Mouse (Mus musculus): ENCODE results near the gene Igdcc3. TPM values are rescaled to one million over a fixed set of nuclear protein-coding genes. Genes with fewer than 3 reads are reported as not detected.
A peak's percentile ranks its signal among the peaks of the same experiment; 100 is the strongest.
"Not testable (repeated sequence)": the region's sequence is repeated elsewhere in the genome, so short reads cannot be mapped to it uniquely, and the experiment has no call there.

Igdcc3 gene
- polyA plus RNA-seq, 1 experiment, result 0.13 TPM

DNA sequence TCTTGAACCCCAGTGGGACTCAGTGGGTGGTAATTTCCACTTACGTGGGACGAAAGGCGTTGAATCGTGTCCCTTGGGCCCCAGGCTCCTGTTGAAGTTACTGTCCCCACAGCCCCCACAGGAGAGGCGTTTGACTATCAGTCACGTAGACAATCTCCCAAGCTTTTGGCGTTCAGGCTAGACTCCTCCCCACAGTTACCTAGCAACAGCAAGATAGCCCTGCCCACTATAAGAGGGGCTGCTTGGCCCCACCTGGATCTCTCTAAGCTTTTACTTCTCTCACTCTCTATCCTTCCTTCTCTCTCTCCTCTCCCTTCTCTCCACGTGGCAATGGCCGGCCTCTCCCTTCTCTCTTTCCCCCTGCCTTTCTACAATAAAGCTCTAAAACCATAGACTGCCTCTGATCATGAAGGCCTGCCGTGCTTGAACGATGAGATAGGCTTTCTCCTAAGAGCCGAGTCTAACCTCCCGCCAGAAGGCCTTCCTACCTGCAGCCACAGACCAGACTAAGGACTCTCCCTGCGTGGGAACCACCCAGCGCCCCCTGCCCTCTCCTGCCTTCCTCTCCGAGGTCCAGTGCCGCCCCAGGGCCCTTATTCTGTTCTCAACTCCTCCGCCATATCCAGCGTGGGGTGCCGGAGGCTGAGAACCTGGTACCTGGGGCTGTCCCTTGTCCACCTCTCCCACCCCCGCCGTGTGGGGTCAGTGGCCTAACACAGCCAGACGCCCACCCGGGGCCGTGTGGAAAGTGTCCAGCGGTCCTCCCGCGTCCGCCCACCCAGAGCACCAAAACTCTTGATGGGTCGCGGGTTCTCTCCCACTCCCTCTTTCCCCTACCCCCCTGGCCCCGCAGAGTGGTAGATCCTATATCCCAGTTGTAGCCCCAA, 67.5 kb downstream of the Igdcc3 start:
- TF ChIP-seq POLR2A (IDR thresholded peaks at IDR 0.05; ENCODE audit: borderline replicate concordance, extremely low read depth, low read depth, low read length) (no peak), CTCF (IDR thresholded peaks at IDR 0.05; ENCODE audit: insufficient read depth, low read length) (no peak)
- DNase-seq, result no peak
- whole genome bisulfite sequencing, result 90% methylated on average over 32 of the region's 32 CpGs
- no peak overlapping the region for H3K4me3 ChIP-seq (replicated peaks; ENCODE audit: extremely low read depth, low read depth, low read length)
- no peaks in the 10 kb centered on the region for H3K4me1 ChIP-seq (ENCODE audit: control insufficient read depth, insufficient read depth, low read length)

DNA sequence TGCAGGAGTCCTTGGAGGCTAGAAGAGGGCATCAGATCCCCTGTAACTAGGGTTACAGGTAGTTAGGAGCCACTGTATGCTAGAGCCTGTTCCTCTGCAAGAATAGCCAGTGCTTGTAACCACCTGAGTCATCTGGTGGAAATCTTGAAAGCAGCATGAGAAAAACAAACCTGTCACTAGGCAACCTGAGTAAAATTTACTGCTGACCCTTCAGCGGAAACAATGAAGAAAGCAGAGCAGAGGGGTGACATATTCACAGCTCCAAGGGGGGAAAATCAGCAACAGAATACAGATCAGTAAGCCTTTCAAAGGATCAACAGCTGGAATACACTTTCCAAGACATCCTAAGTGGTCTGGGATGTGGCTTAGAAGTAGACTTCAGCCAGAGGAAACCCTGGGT, 70.6 kb downstream of the Igdcc3 start:
- H3K4me1 ChIP-seq (ENCODE audit: control insufficient read depth, insufficient read depth, low read length), result peaks cover 4% of the 10 kb centered on the region; the same call in 1 of the 2 replicates
- no peak overlapping the region for H3K4me3 ChIP-seq (replicated peaks; ENCODE audit: extremely low read depth, low read depth, low read length)
- TF ChIP-seq CTCF (IDR thresholded peaks at IDR 0.05; ENCODE audit: insufficient read depth, low read length), result no peak
- no peak for TF ChIP-seq POLR2A (IDR thresholded peaks at IDR 0.05; ENCODE audit: borderline replicate concordance, extremely low read depth, low read depth, low read length)
- DNase-seq, result no peak
- 38% methylated on average over 1 of the region's 1 CpGs for WGBS

DNA sequence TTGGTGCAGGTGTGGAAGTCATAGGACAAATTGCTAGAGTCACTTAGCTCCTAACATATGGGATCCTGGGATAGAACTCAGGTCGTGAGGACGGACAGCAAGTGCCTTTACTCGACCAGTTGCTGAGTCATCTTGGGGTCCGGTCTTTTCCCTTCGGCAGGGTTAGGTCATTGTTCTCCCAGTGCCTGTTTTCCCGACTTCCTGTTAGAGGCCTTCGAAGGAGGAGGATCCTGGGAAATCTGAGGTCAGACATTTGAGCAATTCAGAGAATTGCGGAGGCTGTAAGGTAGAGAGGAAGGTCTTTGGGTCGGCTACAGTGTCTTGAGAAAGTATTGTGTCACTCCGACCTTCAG, 73.4 kb downstream of the Igdcc3 start:
- TF ChIP-seq POLR2A (IDR thresholded peaks at IDR 0.05; ENCODE audit: borderline replicate concordance, extremely low read depth, low read depth, low read length) (no peak), CTCF (IDR thresholded peaks at IDR 0.05; ENCODE audit: insufficient read depth, low read length) (no peak)
- Histone ChIP-seq H3K4me1 (ENCODE audit: control insufficient read depth, insufficient read depth, low read length) (peaks cover 8% of the 10 kb centered on the region; the same call in 1 of the 2 replicates), H3K4me3 (replicated peaks; ENCODE audit: extremely low read depth, low read depth, low read length) (peak overlapping the region; percentile 76)
- WGBS, result 11% methylated on average over 10 of the region's 10 CpGs
- no peak for DNase-seq

- peak overlapping the region; percentile 76 for H3K4me3 ChIP-seq (replicated peaks; ENCODE audit: extremely low read depth, low read depth, low read length)
- H3K4me1 ChIP-seq (ENCODE audit: control insufficient read depth, insufficient read depth, low read length), result peaks cover 8% of the 10 kb centered on the region; the same call in 1 of the 2 replicates
- WGBS, result 1% methylated on average over 55 of the region's 59 CpGs
- TF ChIP-seq POLR2A (IDR thresholded peaks at IDR 0.05; ENCODE audit: borderline replicate concordance, extremely low read depth, low read depth, low read length) (peak; percentile 73), CTCF (IDR thresholded peaks at IDR 0.05; ENCODE audit: insufficient read depth, low read length) (peak; percentile 21; the same call in 1 of the 2 replicates)
- peak; percentile 90 for DNase-seq
These were observed 73.9 kb downstream of the Igdcc3 start for GRCm38 (mm10) chr9:65214778-65215493.

DNA sequence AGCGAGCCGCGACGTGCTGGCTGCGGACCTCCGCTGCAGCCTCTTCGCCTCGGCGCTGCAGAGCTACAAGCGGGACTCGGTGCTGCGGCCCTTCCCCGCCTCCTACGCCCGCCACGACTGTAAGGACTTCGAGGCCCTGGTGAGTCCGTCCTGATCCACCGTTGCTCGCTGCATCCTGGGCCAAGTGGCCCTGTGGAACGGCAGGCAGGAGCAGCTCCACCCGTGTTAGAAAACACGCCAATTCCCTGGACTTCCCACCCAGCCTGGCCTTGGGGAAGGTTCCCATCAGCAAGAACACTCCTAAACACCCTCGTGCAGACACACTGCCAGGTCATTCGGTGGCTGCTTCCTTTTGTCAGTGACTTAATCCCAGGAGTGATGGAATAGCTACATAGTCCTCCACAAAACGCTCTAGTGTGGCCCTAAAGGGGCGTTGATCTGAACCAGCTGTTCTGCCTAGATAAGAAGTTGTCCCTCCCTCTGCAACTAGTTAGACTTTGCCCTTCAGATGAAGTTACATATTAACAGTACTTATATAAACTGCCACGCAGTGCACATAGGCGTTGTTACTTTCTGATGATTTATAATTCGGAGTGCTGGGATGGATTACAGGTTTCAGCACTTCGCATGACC, 74.6 kb downstream of the Igdcc3 start:
- 7% methylated on average over 31 of the region's 31 CpGs for WGBS
- peak overlapping the region; percentile 76 for H3K4me3 ChIP-seq (replicated peaks; ENCODE audit: extremely low read depth, low read depth, low read length)
- H3K4me1 ChIP-seq (ENCODE audit: control insufficient read depth, insufficient read depth, low read length), result peaks cover 8% of the 10 kb centered on the region; the same call in 1 of the 2 replicates
- no peak for DNase-seq
- TF ChIP-seq CTCF (IDR thresholded peaks at IDR 0.05; ENCODE audit: insufficient read depth, low read length) (no peak), POLR2A (IDR thresholded peaks at IDR 0.05; ENCODE audit: borderline replicate concordance, extremely low read depth, low read depth, low read length) (no peak)

DNA sequence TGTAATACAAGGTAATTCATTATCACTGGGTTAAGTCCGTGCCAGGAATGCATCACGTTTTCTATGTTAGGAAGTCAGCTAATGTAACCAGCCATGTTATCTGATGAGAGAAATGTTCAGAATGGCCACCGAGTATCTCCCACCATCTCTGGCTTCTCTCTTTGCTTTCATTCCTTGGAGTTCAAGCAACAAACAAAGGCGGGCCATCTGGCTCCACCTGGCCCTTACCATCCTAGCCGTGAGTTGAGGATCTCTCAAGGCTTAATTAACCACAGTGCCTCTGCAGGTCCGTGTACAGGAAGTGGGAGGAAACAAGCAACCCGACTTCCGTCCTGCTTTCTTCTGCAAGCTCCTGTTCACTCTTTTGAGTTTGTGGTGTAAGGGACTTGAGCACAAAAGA, 76.0 kb downstream of the Igdcc3 start:
- Histone ChIP-seq H3K4me3 (replicated peaks; ENCODE audit: extremely low read depth, low read depth, low read length) (peak overlapping the region; percentile 25), H3K4me1 (ENCODE audit: control insufficient read depth, insufficient read depth, low read length) (peaks cover 8% of the 10 kb centered on the region; the same call in 1 of the 2 replicates)
- TF ChIP-seq CTCF (IDR thresholded peaks at IDR 0.05; ENCODE audit: insufficient read depth, low read length) (no peak), POLR2A (IDR thresholded peaks at IDR 0.05; ENCODE audit: borderline replicate concordance, extremely low read depth, low read depth, low read length) (no peak)
- DNase-seq, result no peak
- 26% methylated on average over 8 of the region's 8 CpGs for WGBS

DNA sequence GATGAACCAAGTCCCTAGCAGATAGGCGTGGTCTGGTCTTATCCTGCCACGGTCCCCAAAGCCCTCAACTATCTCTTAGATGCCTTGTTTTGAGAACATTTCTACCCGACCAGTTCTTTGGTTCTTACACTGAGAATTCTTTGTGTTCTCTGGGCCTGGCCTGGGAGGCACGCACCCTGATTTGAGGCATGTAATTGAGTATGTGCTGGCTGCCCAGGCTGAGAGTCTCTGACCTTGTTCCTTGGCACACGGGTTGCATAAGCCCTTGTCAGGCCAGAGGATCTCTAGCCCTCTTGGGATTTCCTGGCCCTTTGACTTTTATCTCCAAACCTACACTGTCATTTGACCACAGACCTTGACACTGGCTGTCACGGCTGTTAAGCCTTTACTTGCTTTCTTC, 76.7 kb downstream of the Igdcc3 start:
- no peak for DNase-seq
- WGBS, result 61% methylated on average over 6 of the region's 6 CpGs
- no peak for TF ChIP-seq CTCF (IDR thresholded peaks at IDR 0.05; ENCODE audit: insufficient read depth, low read length)
- no peak for TF ChIP-seq POLR2A (IDR thresholded peaks at IDR 0.05; ENCODE audit: borderline replicate concordance, extremely low read depth, low read depth, low read length)

DNA sequence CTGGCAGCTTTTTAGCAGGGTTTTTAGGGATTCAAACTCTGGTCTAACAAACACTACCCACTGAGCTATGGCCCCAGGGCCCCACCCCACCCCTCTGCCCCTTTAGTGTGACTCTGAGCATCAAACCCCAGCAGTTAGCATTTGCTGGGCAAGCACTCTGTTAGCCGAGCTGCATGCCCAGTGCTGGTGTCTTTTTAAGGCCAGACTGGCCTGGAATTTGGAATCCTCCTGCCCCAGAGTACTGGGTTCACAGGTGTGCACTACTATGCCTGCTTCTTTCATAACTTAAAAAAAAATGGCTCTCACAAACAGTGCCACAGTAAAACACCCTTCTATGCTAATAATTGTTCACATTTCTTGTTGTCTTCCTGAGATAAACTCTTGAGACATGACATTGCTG, 77.9 kb downstream of the Igdcc3 start:
- peaks cover 8% of the 10 kb centered on the region; the same call in 1 of the 2 replicates for H3K4me1 ChIP-seq (ENCODE audit: control insufficient read depth, insufficient read depth, low read length)
- no peak overlapping the region for H3K4me3 ChIP-seq (replicated peaks; ENCODE audit: extremely low read depth, low read depth, low read length)
- no peak for DNase-seq
- WGBS, result 76% methylated on average over 1 of the region's 1 CpGs
- TF ChIP-seq CTCF (IDR thresholded peaks at IDR 0.05; ENCODE audit: insufficient read depth, low read length), result no peak
- TF ChIP-seq POLR2A (IDR thresholded peaks at IDR 0.05; ENCODE audit: borderline replicate concordance, extremely low read depth, low read depth, low read length), result no peak

More for the DNA sequence above, 76.7 kb downstream of the Igdcc3 start:
- no peak overlapping the region for H3K4me3 ChIP-seq (replicated peaks; ENCODE audit: extremely low read depth, low read depth, low read length)
- H3K4me1 ChIP-seq (ENCODE audit: control insufficient read depth, insufficient read depth, low read length), result peaks cover 8% of the 10 kb centered on the region; the same call in 1 of the 2 replicates

DNA sequence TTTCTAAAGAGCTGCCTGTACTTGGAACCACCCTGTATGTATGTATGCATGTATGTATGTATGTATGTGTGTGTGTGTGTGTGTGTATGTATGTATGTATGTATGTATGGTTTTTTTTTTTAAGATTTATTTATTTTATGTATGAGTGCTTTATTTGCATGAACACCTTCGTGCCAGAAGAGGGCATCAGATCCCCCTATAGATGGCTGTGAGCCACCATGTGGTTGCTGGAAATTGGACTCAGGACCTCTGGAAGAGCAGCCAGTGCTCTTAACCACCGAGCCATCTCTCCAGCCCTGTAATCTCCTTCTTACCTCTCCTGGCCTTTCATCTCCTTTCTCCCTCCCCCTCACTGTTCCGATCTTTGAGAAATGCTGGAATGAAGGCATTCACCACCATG, 79.4 kb downstream of the Igdcc3 start:
- 48% methylated on average over 3 of the region's 3 CpGs for WGBS
- not testable (repeated sequence) for H3K4me1 ChIP-seq (ENCODE audit: control insufficient read depth, insufficient read depth, low read length); DNase-seq; H3K4me3 ChIP-seq (replicated peaks; ENCODE audit: extremely low read depth, low read depth, low read length)
